Mouse (Mus musculus) neural tube, embryonic 15.5 days (tissue): ENCODE data around the gene Ehhadh. TPM values are rescaled to one million over a fixed set of nuclear protein-coding genes. Genes with fewer than 3 reads are reported as not detected.
A peak's percentile ranks its signal among the peaks of the same experiment; 100 is the strongest.

Experiments used
- ATAC-seq: fragments of 200-750 bp; cut with Nextera tagmentation; 2 replicates; pipeline ENCODE4 v1.8.0; 2017; ENCODE audit warnings: mild to moderate bottlenecking, moderate TSS enrichment, moderate library complexity; ENCODE audit not compliant: low FRiP score
- H3K27ac ChIP-seq: fragments of 300-500 bp; sonication (generic); replicated peaks from 2 replicates; pipeline ENCODE4 v1.5.1; 2015; ENCODE audit warnings: mild to moderate bottlenecking, inconsistent platforms
- H3K27me3 ChIP-seq: fragments of 300-500 bp; sonication (generic); replicated peaks from 2 replicates; pipeline ENCODE4 v1.6.1; 2015; ENCODE audit warnings: inconsistent platforms
- H3K36me3 ChIP-seq: fragments of 300-500 bp; sonication (generic); 2 replicates; pipeline ENCODE4 v1.6.1; 2015; ENCODE audit warnings: inconsistent platforms
- H3K4me1 ChIP-seq: fragments of 300-500 bp; sonication (generic); 2 replicates; pipeline ENCODE4 v1.6.1; 2015; ENCODE audit warnings: inconsistent platforms
- H3K4me2 ChIP-seq: fragments of 300-500 bp; sonication (generic); 2 replicates; pipeline ENCODE4 v1.6.1; 2015; ENCODE audit warnings: inconsistent platforms, mild to moderate bottlenecking, moderate library complexity
- H3K4me3 ChIP-seq: fragments of 300-500 bp; sonication (generic); replicated peaks from 2 replicates; pipeline ENCODE4 v1.5.1; 2015; ENCODE audit warnings: mild to moderate bottlenecking, inconsistent platforms
- H3K9ac ChIP-seq: fragments of 300-500 bp; sonication (generic); replicated peaks from 2 replicates; pipeline ENCODE4 v1.6.1; 2015; ENCODE audit warnings: mild to moderate bottlenecking, inconsistent platforms
- H3K9me3 ChIP-seq: fragments of 300-500 bp; sonication (generic); replicated peaks from 2 replicates; pipeline ENCODE4 v1.6.1; 2016; ENCODE audit warnings: inconsistent platforms
- WGBS: fragments of 180-500 bp; shearing (Covaris S2); methylation state at CpG from one replicate; pipeline ENCODE4 v1.1.7; 2015; ENCODE audit warnings: mixed read lengths; 5-methylcytosine and 5-hydroxymethylcytosine counted together
- polyA plus RNA-seq: library from polyadenylated mRNA; unstranded; fragments of >200 nt; fragmentation: Nextera tagmentation; extraction: Ambion mirVana; gene quantifications from 2 replicates; pipeline ENCODE4 v1.2.1, GENCODE M21; 2015

Ehhadh gene
- polyA plus RNA-seq = 1.7 and 3.0 TPM in 2 replicates

DNA sequence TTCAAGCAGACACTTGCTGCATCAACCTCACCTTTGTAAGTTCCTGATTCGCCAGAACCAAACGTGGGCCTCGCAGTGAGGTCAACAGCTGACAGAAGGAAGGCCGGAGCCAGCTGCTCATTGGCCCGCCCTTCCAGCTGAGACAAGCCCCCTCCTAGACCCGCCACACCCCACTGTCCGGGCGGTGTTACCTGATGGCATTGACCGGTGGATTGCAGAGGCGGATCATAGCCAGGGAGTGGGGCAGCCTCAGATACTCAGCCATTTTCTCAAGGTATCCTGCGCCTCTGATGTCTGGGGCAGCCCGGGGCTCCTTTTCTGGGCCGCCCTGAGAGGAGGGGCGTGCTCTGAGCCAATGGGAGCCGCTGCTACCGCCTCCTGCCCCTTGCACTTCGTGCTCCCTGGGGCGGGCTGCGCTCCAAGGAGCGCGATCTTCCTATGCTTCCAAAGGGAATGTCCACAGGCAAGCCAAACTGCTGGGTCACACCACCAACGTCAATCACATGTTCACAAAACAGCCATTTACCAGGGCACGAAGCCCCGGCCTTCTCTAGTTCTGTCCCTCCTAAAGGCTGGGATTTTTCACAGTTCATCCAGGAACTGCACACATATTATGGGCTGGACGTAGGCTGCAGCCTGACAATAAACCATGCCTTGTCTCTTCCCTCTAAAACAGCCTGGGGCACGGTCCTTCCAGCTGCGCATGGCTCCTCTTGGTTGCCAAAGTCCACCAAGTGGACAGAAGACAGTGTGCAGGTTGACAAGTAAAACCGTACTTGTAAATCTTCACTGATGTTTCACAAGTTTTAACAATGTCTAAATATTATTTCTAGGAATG, at the start of gene Ehhadh:
Ehhadh (minus strand) TSS at position 292 of the 838 bp plus-strand sequence.
- H3K4me3 ChIP-seq = peak within 1 kb of the TSS; percentile 55
- WGBS = 6% methylated on average over 28 of the region's 28 CpGs
- H3K36me3 ChIP-seq = no peaks in the 10 kb centered on the region
- no peaks in the 10 kb centered on the region for H3K9me3 ChIP-seq
- H3K4me2 ChIP-seq = peak within 1 kb of the TSS; percentile 84
- H3K27me3 ChIP-seq = no peaks in the 10 kb centered on the region
- peaks cover 14% of the 10 kb centered on the region for H3K4me1 ChIP-seq
- peak within 1 kb of the TSS; percentile 56 for H3K27ac ChIP-seq
- peak within 1 kb of the TSS; percentile 54 for H3K9ac ChIP-seq
- ATAC-seq = peak; percentile 91

DNA sequence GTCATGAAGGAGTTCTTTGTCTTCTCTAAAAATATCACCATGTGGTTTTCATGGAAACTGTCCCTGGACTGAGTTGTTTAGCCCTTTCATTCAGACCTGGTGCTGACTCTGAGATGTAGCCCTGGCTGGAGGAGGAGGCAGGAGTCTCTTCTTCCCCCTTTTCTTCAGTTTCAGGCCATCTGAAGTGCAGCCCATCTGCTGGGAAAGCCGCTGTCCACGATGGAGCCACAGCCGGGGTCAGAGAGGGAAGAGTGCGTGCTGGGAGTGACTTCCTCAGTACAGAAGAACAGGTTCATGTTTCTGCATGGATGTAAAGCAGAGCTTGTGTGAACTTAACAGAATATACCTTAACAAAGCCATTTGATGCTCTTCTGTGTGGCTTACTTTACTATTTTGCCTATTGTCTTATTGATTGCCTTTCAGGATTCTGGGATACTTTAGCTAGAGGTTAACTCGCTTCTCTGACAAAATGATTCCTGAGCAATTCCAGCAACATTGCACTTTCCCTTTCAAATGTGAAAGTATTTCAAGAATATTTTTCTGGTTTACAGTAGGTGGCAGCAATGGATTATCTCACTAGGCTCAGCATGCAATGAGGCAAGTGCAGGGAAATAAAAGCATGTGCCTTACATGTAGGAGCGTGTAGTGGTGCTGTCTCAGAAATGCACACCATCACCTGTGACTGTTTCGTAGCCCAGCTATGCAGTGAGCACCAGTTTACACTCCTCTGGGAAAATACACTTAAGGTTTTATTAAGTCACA, 48.9 kb upstream of the Ehhadh start:
- no peak overlapping the region for H3K9ac ChIP-seq
- no peak overlapping the region for H3K4me3 ChIP-seq
- peak; percentile 88 for ATAC-seq
- no peaks in the 10 kb centered on the region for H3K27me3 ChIP-seq
- H3K4me1 ChIP-seq = 0 out of 2 replicates have a peak, but pooled peaks cover 7% of the 10 kb centered on the region
- H3K4me2 ChIP-seq = no peak overlapping the region
- no peaks in the 10 kb centered on the region for H3K36me3 ChIP-seq
- WGBS = 46% methylated on average over 7 of the region's 7 CpGs
- H3K27ac ChIP-seq = no peak overlapping the region
- H3K9me3 ChIP-seq = no peaks in the 10 kb centered on the region

DNA sequence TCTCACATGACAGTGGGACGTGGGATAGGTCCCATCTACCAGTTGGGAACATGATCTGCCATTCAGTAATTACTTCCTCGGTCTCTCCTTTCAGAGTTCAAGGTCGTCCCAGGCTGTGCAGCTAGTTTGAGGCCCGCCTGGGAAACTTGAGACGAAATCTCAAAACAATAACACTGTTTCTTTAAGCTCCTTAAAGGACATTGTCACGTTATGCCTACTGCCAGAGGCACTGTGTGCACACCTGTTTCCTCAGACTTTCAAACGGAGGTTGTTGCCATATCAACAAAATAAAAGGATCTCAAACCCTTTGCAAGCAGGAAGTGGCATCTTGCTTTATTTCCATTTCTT, 48.0 kb upstream of the Ehhadh start:
- Histone ChIP-seq H3K4me3 (no peak overlapping the region), H3K4me1 (0 out of 2 replicates have a peak, but pooled peaks cover 7% of the 10 kb centered on the region), H3K27me3 (no peaks in the 10 kb centered on the region), H3K4me2 (no peak overlapping the region), H3K36me3 (no peaks in the 10 kb centered on the region), H3K27ac (no peak overlapping the region), H3K9ac (no peak overlapping the region), H3K9me3 (no peaks in the 10 kb centered on the region)
- 59% methylated on average over 7 of the region's 7 CpGs for WGBS
- no peak for ATAC-seq

DNA sequence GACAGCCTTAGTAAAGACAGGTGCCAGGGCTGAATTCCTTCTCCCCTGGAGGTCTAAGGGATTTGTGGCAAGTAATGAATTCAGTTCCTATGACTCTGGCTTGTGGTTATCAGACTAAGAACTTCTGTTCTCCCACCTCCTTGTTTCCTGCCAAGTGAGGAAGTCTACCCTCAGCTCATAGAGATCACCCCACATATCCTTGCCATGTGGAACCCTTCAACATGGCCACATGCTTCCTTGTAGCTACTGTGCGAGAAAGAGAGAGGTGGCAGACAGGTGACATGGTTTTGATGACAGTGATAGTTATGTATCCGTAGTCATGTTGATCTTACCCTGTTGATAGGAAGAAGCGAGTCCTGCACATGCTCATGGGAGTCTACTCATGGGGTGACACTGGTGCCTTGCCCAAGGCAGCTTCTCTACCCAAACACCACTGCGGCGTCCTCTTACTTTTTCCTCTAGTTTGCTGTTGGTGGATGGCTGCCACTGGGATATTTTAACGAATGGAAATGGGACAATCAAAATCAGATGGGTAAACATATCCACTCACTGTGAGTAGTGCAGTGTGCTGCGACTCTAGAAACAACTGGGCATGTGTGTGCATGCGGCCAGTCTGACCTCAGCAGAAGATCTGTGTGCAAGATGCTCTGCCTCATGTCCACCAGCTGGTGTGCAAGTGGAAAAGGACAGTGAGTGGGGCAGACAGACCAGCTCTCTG, 47.4 kb upstream of the Ehhadh start:
- no peak overlapping the region for H3K9ac ChIP-seq
- H3K4me1 ChIP-seq = 0 out of 2 replicates have a peak, but pooled peaks cover 7% of the 10 kb centered on the region
- H3K36me3 ChIP-seq = no peaks in the 10 kb centered on the region
- ATAC-seq = no peak
- no peaks in the 10 kb centered on the region for H3K9me3 ChIP-seq
- H3K27me3 ChIP-seq = no peaks in the 10 kb centered on the region
- H3K4me3 ChIP-seq = no peak overlapping the region
- 95% methylated on average over 8 of the region's 8 CpGs for WGBS
- H3K27ac ChIP-seq = no peak overlapping the region
- H3K4me2 ChIP-seq = no peak overlapping the region

DNA sequence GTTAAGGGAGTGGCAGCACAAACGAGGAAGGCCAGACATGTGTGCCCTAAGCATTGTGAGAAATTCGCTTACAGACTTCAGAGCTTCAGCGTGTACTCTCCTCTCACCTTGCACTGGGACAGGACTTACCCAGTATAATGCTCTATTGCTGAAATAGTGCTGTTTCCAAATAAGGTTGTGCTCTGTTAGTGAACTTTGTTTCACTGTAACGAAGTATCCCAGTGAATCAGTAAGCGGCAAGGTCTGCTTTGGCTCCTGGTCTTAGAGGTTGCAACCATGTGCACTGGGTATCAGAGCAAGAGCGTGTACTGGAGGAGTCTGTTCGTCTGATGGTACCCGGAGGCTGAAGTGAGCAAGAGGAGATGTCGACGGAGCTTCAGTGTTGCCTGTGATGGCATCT, 46.4 kb upstream of the Ehhadh start:
- Histone ChIP-seq H3K4me1 (0 out of 2 replicates have a peak, but pooled peaks cover 7% of the 10 kb centered on the region), H3K27ac (no peak overlapping the region), H3K9me3 (no peaks in the 10 kb centered on the region), H3K27me3 (no peaks in the 10 kb centered on the region), H3K4me2 (no peak overlapping the region), H3K36me3 (no peaks in the 10 kb centered on the region), H3K4me3 (no peak overlapping the region), H3K9ac (no peak overlapping the region)
- 65% methylated on average over 10 of the region's 10 CpGs for WGBS
- no peak for ATAC-seq

DNA sequence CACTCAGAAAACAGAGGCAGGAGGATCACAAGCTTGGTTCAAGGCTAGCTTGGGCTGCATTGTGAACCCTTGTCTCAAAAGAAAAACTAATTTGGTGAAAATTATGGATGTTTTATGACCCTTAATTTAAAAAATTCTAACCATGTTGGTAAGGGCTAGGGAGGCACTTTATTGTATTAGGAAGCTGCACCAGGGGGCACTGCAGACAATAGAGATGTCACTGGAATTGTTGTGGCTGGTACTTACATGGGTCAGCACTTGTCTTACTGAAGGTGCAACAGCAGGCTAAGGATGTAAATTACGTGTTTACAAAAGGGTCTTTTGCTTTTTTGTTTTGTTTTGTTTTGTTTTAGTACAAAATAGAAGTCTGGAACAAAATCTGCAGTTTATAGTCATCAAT, 45.9 kb upstream of the Ehhadh start:
- H3K36me3 ChIP-seq = no peaks in the 10 kb centered on the region
- H3K4me3 ChIP-seq = no peak overlapping the region
- H3K9me3 ChIP-seq = no peaks in the 10 kb centered on the region
- no peak overlapping the region for H3K9ac ChIP-seq
- H3K4me1 ChIP-seq = 0 out of 2 replicates have a peak, but pooled peaks cover 7% of the 10 kb centered on the region
- no peak for ATAC-seq
- H3K27me3 ChIP-seq = no peaks in the 10 kb centered on the region
- no peak overlapping the region for H3K27ac ChIP-seq
- 76% methylated on average over 1 of the region's 1 CpGs for WGBS
- H3K4me2 ChIP-seq = no peak overlapping the region

DNA sequence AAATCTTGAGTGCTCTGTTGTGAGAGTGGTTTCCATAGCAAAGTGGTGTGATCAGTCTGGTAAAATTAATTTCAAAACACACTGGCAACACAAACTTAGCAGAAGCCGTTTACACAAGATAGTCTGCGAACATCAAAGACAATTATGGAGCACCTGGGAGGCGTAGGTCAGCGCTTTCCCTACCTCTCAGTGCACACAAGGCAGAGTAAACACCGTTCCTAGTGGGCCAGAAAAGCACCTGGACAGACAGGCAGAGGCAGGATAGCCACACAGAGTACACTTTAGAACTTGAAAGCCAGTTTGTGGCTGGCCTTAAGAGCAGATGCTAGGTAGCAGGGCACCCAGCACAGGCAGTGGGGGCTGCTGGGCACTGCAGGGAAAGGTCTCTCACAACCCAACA, 44.2 kb upstream of the Ehhadh start:
- Histone ChIP-seq H3K27me3 (no peaks in the 10 kb centered on the region), H3K4me3 (no peak overlapping the region), H3K36me3 (no peaks in the 10 kb centered on the region), H3K4me2 (no peak overlapping the region), H3K9ac (no peak overlapping the region), H3K27ac (no peak overlapping the region), H3K9me3 (no peaks in the 10 kb centered on the region), H3K4me1 (0 out of 2 replicates have a peak, but pooled peaks cover 3% of the 10 kb centered on the region)
- ATAC-seq = no peak
- WGBS = 67% methylated on average over 5 of the region's 5 CpGs

DNA sequence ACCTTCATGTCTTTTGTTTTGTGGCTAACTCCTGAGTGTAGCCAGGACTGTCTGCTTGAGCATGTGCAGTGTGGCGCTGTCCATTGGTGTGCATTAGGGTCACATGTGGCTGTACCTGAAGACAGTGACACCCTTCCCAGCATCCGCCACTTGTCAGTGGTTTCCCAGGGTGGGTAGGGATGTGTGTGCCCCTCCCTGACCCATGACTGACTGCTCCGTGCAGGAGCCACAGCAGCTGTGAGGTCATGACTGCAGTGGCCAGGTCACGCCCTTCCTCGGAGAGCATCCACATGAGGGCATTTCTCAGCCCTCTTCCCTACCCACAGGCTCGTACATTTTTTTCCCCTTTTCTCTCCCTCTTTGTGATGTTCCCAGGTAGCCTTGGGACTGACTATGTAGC, 43.2 kb upstream of the Ehhadh start:
- H3K4me2 ChIP-seq = no peak overlapping the region

DNA sequence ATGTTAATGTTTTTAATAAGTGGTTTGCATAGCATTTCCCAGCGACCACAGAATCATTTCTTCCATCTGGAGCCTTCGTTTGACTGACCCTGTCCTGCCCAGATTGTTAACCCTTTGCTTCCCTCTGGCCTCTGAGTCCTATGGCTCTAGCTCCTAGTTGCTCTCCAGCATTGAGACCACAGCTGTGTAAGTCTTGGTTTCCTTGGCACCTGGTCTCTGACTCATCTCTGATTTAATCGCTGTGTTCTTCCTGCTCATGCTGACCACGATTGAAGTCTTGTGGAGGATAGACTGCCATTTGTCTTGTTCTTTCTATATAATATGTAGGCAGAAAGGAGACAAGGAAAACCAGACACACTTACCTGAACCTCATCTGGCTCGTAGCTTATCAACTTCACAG, 42.1 kb upstream of the Ehhadh start:
- Histone ChIP-seq H3K9ac (no peak overlapping the region), H3K4me3 (no peak overlapping the region), H3K36me3 (no peaks in the 10 kb centered on the region), H3K27ac (no peak overlapping the region), H3K27me3 (no peaks in the 10 kb centered on the region), H3K4me1 (0 out of 2 replicates have a peak, but pooled peaks cover 3% of the 10 kb centered on the region), H3K4me2 (no peak overlapping the region), H3K9me3 (no peaks in the 10 kb centered on the region)
- ATAC-seq = no peak
- 38% methylated on average over 5 of the region's 5 CpGs for WGBS

More for the DNA sequence above, 43.2 kb upstream of the Ehhadh start:
- Histone ChIP-seq H3K27ac (no peak overlapping the region), H3K4me3 (no peak overlapping the region), H3K9ac (no peak overlapping the region), H3K4me1 (0 out of 2 replicates have a peak, but pooled peaks cover 3% of the 10 kb centered on the region), H3K9me3 (no peaks in the 10 kb centered on the region), H3K27me3 (no peaks in the 10 kb centered on the region), H3K36me3 (no peaks in the 10 kb centered on the region)
- WGBS = 61% methylated on average over 6 of the region's 6 CpGs
- no peak for ATAC-seq

DNA sequence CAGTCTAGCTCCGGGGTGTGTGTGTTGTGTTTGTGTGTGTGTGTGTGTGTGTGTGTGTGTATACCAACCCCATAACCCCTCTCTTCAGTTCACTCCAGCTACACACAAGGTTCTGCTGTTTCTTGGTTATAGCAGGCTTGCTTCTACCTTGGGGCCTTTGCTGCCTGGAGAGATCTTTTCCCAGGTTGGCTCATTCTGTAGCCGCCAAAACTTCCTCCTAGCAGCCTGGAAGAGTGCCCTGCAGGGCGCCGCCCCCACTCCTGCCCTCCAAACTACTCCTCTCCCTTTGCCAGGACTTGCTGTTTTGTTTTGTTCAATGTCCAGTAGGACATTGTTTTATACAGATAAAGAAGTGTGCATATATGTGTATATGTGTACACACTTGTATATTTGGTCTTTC, 40.0 kb upstream of the Ehhadh start:
- WGBS = 78% methylated on average over 4 of the region's 4 CpGs
- Histone ChIP-seq H3K27me3 (no peaks in the 10 kb centered on the region), H3K4me3 (no peak overlapping the region), H3K27ac (no peak overlapping the region), H3K9me3 (no peaks in the 10 kb centered on the region), H3K4me1 (0 out of 2 replicates have a peak, but pooled peaks cover 3% of the 10 kb centered on the region), H3K9ac (no peak overlapping the region), H3K36me3 (no peaks in the 10 kb centered on the region), H3K4me2 (no peak overlapping the region)
- no peak for ATAC-seq

DNA sequence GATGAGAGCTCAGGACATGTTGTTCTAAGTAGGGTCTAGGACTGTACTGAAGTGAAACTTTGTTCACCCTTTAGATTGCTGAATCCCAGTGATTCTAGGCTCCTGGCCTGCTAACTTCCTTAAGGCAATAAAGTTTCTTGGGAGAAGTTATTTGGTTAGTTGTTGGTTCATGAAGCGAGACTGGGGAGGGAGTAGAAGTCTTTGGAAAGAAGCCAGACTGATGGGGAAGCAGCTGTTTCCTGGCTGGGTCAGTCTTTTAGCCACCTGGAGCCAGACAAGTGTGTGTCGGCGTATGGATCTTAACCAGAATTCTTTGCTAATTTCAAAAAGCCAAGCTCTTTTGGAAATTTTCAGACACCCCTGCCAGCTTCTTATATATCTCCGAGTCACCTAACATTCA, 39.5 kb upstream of the Ehhadh start:
- 67% methylated on average over 4 of the region's 4 CpGs for WGBS

More for the DNA sequence above, 39.5 kb upstream of the Ehhadh start:
- no peak for ATAC-seq
- H3K36me3 ChIP-seq = no peaks in the 10 kb centered on the region
- H3K9me3 ChIP-seq = no peaks in the 10 kb centered on the region
- H3K4me1 ChIP-seq = 0 out of 2 replicates have a peak, but pooled peaks cover 3% of the 10 kb centered on the region
- no peak overlapping the region for H3K27ac ChIP-seq
- no peaks in the 10 kb centered on the region for H3K27me3 ChIP-seq
- no peak overlapping the region for H3K9ac ChIP-seq
- H3K4me2 ChIP-seq = no peak overlapping the region
- no peak overlapping the region for H3K4me3 ChIP-seq
